Mouse (Mus musculus) liver, embryonic 11.5 days (tissue): ENCODE results near the gene Grk6. TPM values are rescaled to one million over a fixed set of nuclear protein-coding genes. Genes with fewer than 3 reads are reported as not detected.

ENCODE experiments used
- ATAC-seq: fragments of 200-750 bp; cut with Nextera tagmentation; replicated peaks from 2 replicates; pipeline ENCODE4 v1.8.0; 2017; ENCODE audit warnings: moderate number of reproducible peaks, mild to moderate bottlenecking, moderate TSS enrichment, moderate library complexity; ENCODE audit not compliant: low FRiP score
- DNase-seq: peaks from one replicate; pipeline ENCODE4 v3.0.0-alpha.2; 2017; ENCODE audit warnings: low spot score
- H3K27ac ChIP-seq: fragments of 300-500 bp; sonication (generic); 2 replicates; pipeline ENCODE4 v1.5.1; 2014; ENCODE audit warnings: mild to moderate bottlenecking, low read depth, low read length, control low read depth
- H3K27me3 ChIP-seq: fragments of 300-500 bp; sonication (generic); replicated peaks from 2 replicates; pipeline ENCODE4 v1.6.1; 2014; ENCODE audit warnings: low read length, mixed read lengths; ENCODE audit not compliant: control insufficient read depth, insufficient read depth
- H3K36me3 ChIP-seq: fragments of 300-500 bp; sonication (generic); 2 replicates; pipeline ENCODE4 v1.6.1; 2014; ENCODE audit warnings: mild to moderate bottlenecking, low read length, moderate library complexity, mixed read lengths; ENCODE audit not compliant: control insufficient read depth, insufficient read depth
- H3K4me1 ChIP-seq: fragments of 300-500 bp; sonication (generic); replicated peaks from 2 replicates; pipeline ENCODE4 v1.6.1; 2014; ENCODE audit warnings: low read length, mixed read lengths; ENCODE audit not compliant: control insufficient read depth, insufficient read depth
- H3K4me2 ChIP-seq: fragments of 300-500 bp; sonication (generic); 2 replicates; pipeline ENCODE4 v1.6.1; 2014; ENCODE audit warnings: mild to moderate bottlenecking, control low read depth, moderate library complexity
- H3K4me3 ChIP-seq: fragments of 300-500 bp; sonication (generic); 2 replicates; pipeline ENCODE4 v1.5.1; 2014; ENCODE audit warnings: low read depth, low read length, control low read depth
- H3K9ac ChIP-seq: fragments of 300-500 bp; sonication (generic); 2 replicates; pipeline ENCODE4 v1.6.1; 2014; ENCODE audit warnings: low read depth, low read length, control low read depth
- H3K9me3 ChIP-seq: fragments of 300-500 bp; sonication (generic); 2 replicates; pipeline ENCODE4 v1.6.1; 2016; ENCODE audit warnings: low read length, inconsistent platforms, mixed read lengths; ENCODE audit not compliant: control insufficient read depth
- WGBS: fragments of 180-500 bp; shearing (Covaris S2); extraction: QIAGEN DNeasy Blood & Tissue Kit; methylation state at CpG from one replicate; pipeline ENCODE4 v1.1.7; 2014; 5-methylcytosine and 5-hydroxymethylcytosine counted together
- polyA plus RNA-seq: library from polyadenylated mRNA; unstranded; fragments of >200 nt; fragmentation: Nextera tagmentation; extraction: Ambion mirVana; gene quantifications from 2 replicates; pipeline ENCODE4 v1.2.1, GENCODE M21; 2014

Gene Grk6
- polyA plus RNA-seq, 1 experiment from 2014 or later: 45.8 TPM

- no peak overlapping the region for H3K4me3 ChIP-seq
- no peak overlapping the region for H3K4me2 ChIP-seq
- DNase-seq (no peak), ATAC-seq (no peak)
- H3K27me3 ChIP-seq: peaks cover 55% of the 10 kb centered on the region
- H3K9me3 ChIP-seq: no peaks in the 10 kb centered on the region
- 71% methylated on average over 4 of the region's 4 CpGs for WGBS
- H3K9ac ChIP-seq: no peak overlapping the region
- no peaks in the 10 kb centered on the region for H3K36me3 ChIP-seq
- no peak overlapping the region for H3K27ac ChIP-seq
- no peaks in the 10 kb centered on the region for H3K4me1 ChIP-seq
These were observed 37.5 kb upstream of the Grk6 start for GRCm38 (mm10) chr13:55407341-55407740.

GRCm38 (mm10) chr13:55408546-55409120 lies 36.2 kb upstream of the Grk6 start:
- Histone ChIP-seq H3K9me3 (no peaks in the 10 kb centered on the region), H3K36me3 (no peaks in the 10 kb centered on the region), H3K27ac (no peak overlapping the region), H3K27me3 (peaks cover 65% of the 10 kb centered on the region), H3K4me3 (no peak overlapping the region), H3K4me2 (no peak overlapping the region), H3K9ac (no peak overlapping the region), H3K4me1 (no peaks in the 10 kb centered on the region; the same call in 1 of the 2 replicates)
- no peak for ATAC-seq
- no peak for DNase-seq
- 73% methylated on average over 19 of the region's 19 CpGs for WGBS

GRCm38 (mm10) chr13:55411826-55412225 lies 33.0 kb upstream of the Grk6 start:
- WGBS: 55% methylated on average over 7 of the region's 7 CpGs
- Histone ChIP-seq H3K9me3 (no peaks in the 10 kb centered on the region), H3K27ac (no peak overlapping the region), H3K27me3 (peaks cover 66% of the 10 kb centered on the region), H3K4me1 (no peaks in the 10 kb centered on the region; the same call in 1 of the 2 replicates), H3K36me3 (no peaks in the 10 kb centered on the region), H3K9ac (no peak overlapping the region), H3K4me3 (no peak overlapping the region), H3K4me2 (no peak overlapping the region)
- ATAC-seq: no peak
- no peak for DNase-seq

GRCm38 (mm10) chr13:55412643-55413307 lies 32.1 kb upstream of the Grk6 start:
- peaks cover 62% of the 10 kb centered on the region for H3K27me3 ChIP-seq
- 75% methylated on average over 13 of the region's 13 CpGs for WGBS
- H3K9me3 ChIP-seq: no peaks in the 10 kb centered on the region
- H3K9ac ChIP-seq: no peak overlapping the region
- no peak overlapping the region for H3K27ac ChIP-seq
- no peaks in the 10 kb centered on the region; the same call in 1 of the 2 replicates for H3K4me1 ChIP-seq
- no peak overlapping the region for H3K4me2 ChIP-seq
- no peaks in the 10 kb centered on the region for H3K36me3 ChIP-seq
- no peak for DNase-seq
- no peak overlapping the region for H3K4me3 ChIP-seq
- no peak for ATAC-seq

GRCm38 (mm10) chr13:55413333-55413732 lies 31.5 kb upstream of the Grk6 start:
- Histone ChIP-seq H3K4me2 (no peak overlapping the region), H3K36me3 (no peaks in the 10 kb centered on the region), H3K4me1 (no peaks in the 10 kb centered on the region; the same call in 1 of the 2 replicates), H3K27ac (no peak overlapping the region), H3K27me3 (peaks cover 59% of the 10 kb centered on the region), H3K9ac (no peak overlapping the region), H3K4me3 (no peak overlapping the region), H3K9me3 (no peaks in the 10 kb centered on the region)
- WGBS: 56% methylated on average over 12 of the region's 12 CpGs
- no peak for ATAC-seq
- no peak for DNase-seq

GRCm38 (mm10) chr13:55414743-55415380 lies 30.0 kb upstream of the Grk6 start, which contains the start of gene Pfn3:
Pfn3 (minus strand) TSS chr13:55415232.
- no peak; the same call in 1 of the 2 replicates for ATAC-seq
- Histone ChIP-seq H3K4me3 (peak within 1 kb of the TSS; percentile 27), H3K4me2 (peak within 1 kb of the TSS; percentile 52), H3K9ac (0 out of 2 replicates have a peak within 1 kb of the TSS, but pooled peaks have one; percentile 16), H3K9me3 (no peaks in the 10 kb centered on the region), H3K36me3 (no peaks in the 10 kb centered on the region), H3K4me1 (no peaks in the 10 kb centered on the region; the same call in 1 of the 2 replicates), H3K27ac (no peak within 1 kb of the TSS), H3K27me3 (peaks cover 62% of the 10 kb centered on the region)
- 14% methylated on average over 41 of the region's 41 CpGs for WGBS
- peak; percentile 58 for DNase-seq

- DNase-seq (peak; percentile 77), ATAC-seq (peak; percentile 63)
- 13% methylated on average over 12 of the region's 12 CpGs for WGBS
- Histone ChIP-seq H3K4me2 (no peak overlapping the region), H3K27ac (no peak overlapping the region), H3K27me3 (peaks cover 73% of the 10 kb centered on the region), H3K9ac (no peak overlapping the region), H3K4me1 (peaks cover 7% of the 10 kb centered on the region), H3K4me3 (no peak overlapping the region), H3K9me3 (no peaks in the 10 kb centered on the region), H3K36me3 (no peaks in the 10 kb centered on the region)
These were observed 26.9 kb upstream of the Grk6 start for GRCm38 (mm10) chr13:55418004-55418403.

- Histone ChIP-seq H3K4me2 (no peak overlapping the region), H3K9me3 (no peaks in the 10 kb centered on the region), H3K27ac (no peak overlapping the region), H3K36me3 (no peaks in the 10 kb centered on the region), H3K27me3 (peaks cover 63% of the 10 kb centered on the region), H3K4me1 (peaks cover 7% of the 10 kb centered on the region; the same call in 1 of the 2 replicates), H3K4me3 (no peak overlapping the region), H3K9ac (no peak overlapping the region)
- no peak for ATAC-seq
- 75% methylated on average over 5 of the region's 5 CpGs for WGBS
- DNase-seq: no peak
These were observed 25.7 kb upstream of the Grk6 start for GRCm38 (mm10) chr13:55419142-55419541.
